Mouse (Mus musculus) thymus, adult 2 months (tissue): ENCODE results near the gene Gm11634. TPM values are rescaled to one million over a fixed set of nuclear protein-coding genes. Genes with fewer than 3 reads are reported as not detected.
A peak's percentile ranks its signal among the peaks of the same experiment; 100 is the strongest.

Experiments
- DNase-seq: peaks from one replicate; pipeline ENCODE4 v3.0.0; 2021
- H3K27ac ChIP-seq: fragments of 200-500 bp; 2 replicates; pipeline ENCODE4 v1.5.1; 2012; ENCODE audit warnings: low read length, control low read depth; ENCODE audit not compliant: control insufficient read depth, insufficient read depth
- H3K27me3 ChIP-seq: fragments of 200-500 bp; 2 replicates; pipeline ENCODE4 v1.6.1; 2012; ENCODE audit warnings: mild to moderate bottlenecking, low read length, moderate library complexity, mixed read lengths; ENCODE audit not compliant: control insufficient read depth, insufficient read depth
- H3K36me3 ChIP-seq: fragments of 200-500 bp; 2 replicates; pipeline ENCODE4 v1.6.1; 2012; ENCODE audit warnings: mild to moderate bottlenecking, low read length, moderate library complexity; ENCODE audit not compliant: control insufficient read depth, insufficient read depth
- H3K4me1 ChIP-seq: fragments of 200-500 bp; replicated peaks from 2 replicates; pipeline ENCODE4 v1.6.1; 2012; ENCODE audit warnings: low read length; ENCODE audit not compliant: control insufficient read depth, insufficient read depth
- H3K4me3 ChIP-seq: fragments of 200-500 bp; 2 replicates; pipeline ENCODE4 v1.5.1; 2012; ENCODE audit warnings: mild to moderate bottlenecking, low read length, control low read depth, moderate library complexity; ENCODE audit not compliant: control insufficient read depth, insufficient read depth
- CTCF ChIP-seq: fragments of 200-500 bp; IDR thresholded peaks from 2 replicates; pipeline ENCODE4 v1.5.1; 2012; ENCODE audit warnings: mild to moderate bottlenecking, control low read depth, low read length, moderate library complexity, borderline replicate concordance; ENCODE audit not compliant: control insufficient read depth, poor library complexity, insufficient read depth; ENCODE audit errors: extremely low read depth
- POLR2A ChIP-seq: fragments of 200-500 bp; IDR thresholded peaks from 2 replicates; pipeline ENCODE4 v1.6.1; 2012; ENCODE audit warnings: mild to moderate bottlenecking, low read length, control low read depth, moderate library complexity; ENCODE audit not compliant: control insufficient read depth, poor library complexity, insufficient read depth; ENCODE audit errors: extremely low read depth
- WGBS: fragments of 180-500 bp; shearing (Covaris S2); methylation state at CpG from one replicate; pipeline ENCODE4 v1.1.7; 2018; 5-methylcytosine and 5-hydroxymethylcytosine counted together
- polyA plus RNA-seq: library from polyadenylated mRNA; depleted of rRNA; stranded (reverse); fragments of >200 nt; gene quantifications from 2 replicates; pipeline ENCODE4 v1.2.3, GENCODE M21; 2012

Gene Gm11634
- polyA plus RNA-seq, 1 experiment: not detected

DNA sequence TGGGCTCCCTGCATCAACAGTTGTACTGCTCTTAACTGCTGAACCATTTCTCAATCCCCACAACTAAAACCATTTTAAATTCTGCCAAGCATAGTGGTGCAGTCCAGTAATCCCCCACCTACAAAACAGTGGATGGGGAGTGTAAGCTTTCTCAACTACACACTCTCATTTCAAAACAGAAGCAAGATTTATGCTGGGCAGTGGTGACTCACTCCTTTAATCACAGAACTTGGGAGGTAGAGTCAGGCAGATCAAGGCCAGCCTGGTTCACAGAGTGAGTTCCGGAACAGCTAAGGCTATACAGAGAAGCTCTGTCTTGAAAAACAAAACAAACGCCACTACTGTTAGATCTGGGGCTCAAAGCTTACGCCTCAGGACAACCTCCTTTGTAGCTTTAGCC lies 19.5 kb upstream of the Gm11634 start:
- WGBS: 97% methylated on average over 3 of the region's 3 CpGs
- DNase-seq: no peak
- TF ChIP-seq POLR2A (no peak), CTCF (no peak)
- no peaks in the 10 kb centered on the region for H3K36me3 ChIP-seq
- H3K27me3 ChIP-seq: no peaks in the 10 kb centered on the region
- H3K4me1 ChIP-seq: peaks cover 15% of the 10 kb centered on the region
- H3K4me3 ChIP-seq: no peak overlapping the region
- H3K27ac ChIP-seq: no peak overlapping the region

- no peaks in the 10 kb centered on the region for H3K27me3 ChIP-seq
- peaks cover 15% of the 10 kb centered on the region for H3K4me1 ChIP-seq
- no peaks in the 10 kb centered on the region for H3K36me3 ChIP-seq
- no peak overlapping the region for H3K4me3 ChIP-seq
- no peak for TF ChIP-seq POLR2A
- TF ChIP-seq CTCF: no peak
- H3K27ac ChIP-seq: no peak overlapping the region
- peak; percentile 47 for DNase-seq
- WGBS: 36% methylated on average over 8 of the region's 8 CpGs
Measured at GRCm38 (mm10) chr11:101617849-101618248, 18.8 kb upstream of the Gm11634 start.

GRCm38 (mm10) chr11:101616948-101617767 lies 18.1 kb upstream of the Gm11634 start:
- Histone ChIP-seq H3K4me1 (peaks cover 15% of the 10 kb centered on the region), H3K27ac (no peak overlapping the region), H3K36me3 (no peaks in the 10 kb centered on the region), H3K27me3 (no peaks in the 10 kb centered on the region), H3K4me3 (no peak overlapping the region)
- 73% methylated on average over 18 of the region's 18 CpGs for WGBS
- TF ChIP-seq POLR2A (no peak), CTCF (no peak)
- DNase-seq: no peak

GRCm38 (mm10) chr11:101616104-101616503 lies 17.0 kb upstream of the Gm11634 start:
- no peak overlapping the region for H3K27ac ChIP-seq
- peaks cover 15% of the 10 kb centered on the region for H3K4me1 ChIP-seq
- 95% methylated on average over 8 of the region's 8 CpGs for WGBS
- TF ChIP-seq POLR2A: no peak
- TF ChIP-seq CTCF: no peak
- H3K27me3 ChIP-seq: no peaks in the 10 kb centered on the region
- no peak for DNase-seq
- H3K36me3 ChIP-seq: no peaks in the 10 kb centered on the region
- no peak overlapping the region for H3K4me3 ChIP-seq

- TF ChIP-seq CTCF: no peak
- no peak for TF ChIP-seq POLR2A
- no peak for DNase-seq
Measured at GRCm38 (mm10) chr11:101615380-101615779, 16.3 kb upstream of the Gm11634 start.

DNA sequence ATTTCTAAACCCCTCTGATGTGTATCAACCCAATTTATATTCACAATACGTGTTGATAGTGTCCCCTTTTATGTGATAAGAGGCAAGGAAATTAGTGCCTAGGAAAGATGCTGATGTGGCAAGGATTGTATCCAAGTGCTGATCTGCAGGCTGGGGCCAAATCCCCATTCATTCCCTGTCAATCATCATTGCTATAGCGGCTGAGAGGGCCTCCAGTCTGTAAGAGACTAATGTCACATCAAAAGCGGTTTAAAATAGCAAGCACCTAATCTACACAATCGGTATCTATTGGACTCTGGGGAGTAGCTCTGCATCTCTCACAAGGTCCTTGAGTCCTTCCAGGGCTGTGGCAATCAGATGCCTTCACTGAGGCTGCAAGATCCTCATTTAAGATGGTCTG lies 15.1 kb upstream of the Gm11634 start:
- WGBS: 97% methylated on average over 4 of the region's 4 CpGs
- peaks cover 12% of the 10 kb centered on the region for H3K4me1 ChIP-seq
- H3K27me3 ChIP-seq: no peaks in the 10 kb centered on the region
- TF ChIP-seq CTCF (no peak), POLR2A (no peak)
- H3K4me3 ChIP-seq: no peak overlapping the region
- DNase-seq: no peak
- H3K27ac ChIP-seq: no peak overlapping the region
- H3K36me3 ChIP-seq: no peaks in the 10 kb centered on the region

More at GRCm38 (mm10) chr11:101615380-101615779, 16.3 kb upstream of the Gm11634 start:
- Histone ChIP-seq H3K36me3 (no peaks in the 10 kb centered on the region), H3K27me3 (no peaks in the 10 kb centered on the region), H3K4me3 (no peak overlapping the region), H3K27ac (no peak overlapping the region), H3K4me1 (peaks cover 12% of the 10 kb centered on the region)
- 64% methylated on average over 6 of the region's 6 CpGs for WGBS
